Mouse (Mus musculus): ENCODE measurements around the gene Hacd3. TPM values are rescaled to one million over a fixed set of nuclear protein-coding genes. Genes with fewer than 3 reads are reported as not detected.

Gene Hacd3
- 10 to 100 TPM in 1 of 2 experiments, 1 to 10 TPM in 1; 5.0 to 22.9 TPM for polyA plus RNA-seq (2012; fragmentation: generic; extraction: Trizol)

DNA sequence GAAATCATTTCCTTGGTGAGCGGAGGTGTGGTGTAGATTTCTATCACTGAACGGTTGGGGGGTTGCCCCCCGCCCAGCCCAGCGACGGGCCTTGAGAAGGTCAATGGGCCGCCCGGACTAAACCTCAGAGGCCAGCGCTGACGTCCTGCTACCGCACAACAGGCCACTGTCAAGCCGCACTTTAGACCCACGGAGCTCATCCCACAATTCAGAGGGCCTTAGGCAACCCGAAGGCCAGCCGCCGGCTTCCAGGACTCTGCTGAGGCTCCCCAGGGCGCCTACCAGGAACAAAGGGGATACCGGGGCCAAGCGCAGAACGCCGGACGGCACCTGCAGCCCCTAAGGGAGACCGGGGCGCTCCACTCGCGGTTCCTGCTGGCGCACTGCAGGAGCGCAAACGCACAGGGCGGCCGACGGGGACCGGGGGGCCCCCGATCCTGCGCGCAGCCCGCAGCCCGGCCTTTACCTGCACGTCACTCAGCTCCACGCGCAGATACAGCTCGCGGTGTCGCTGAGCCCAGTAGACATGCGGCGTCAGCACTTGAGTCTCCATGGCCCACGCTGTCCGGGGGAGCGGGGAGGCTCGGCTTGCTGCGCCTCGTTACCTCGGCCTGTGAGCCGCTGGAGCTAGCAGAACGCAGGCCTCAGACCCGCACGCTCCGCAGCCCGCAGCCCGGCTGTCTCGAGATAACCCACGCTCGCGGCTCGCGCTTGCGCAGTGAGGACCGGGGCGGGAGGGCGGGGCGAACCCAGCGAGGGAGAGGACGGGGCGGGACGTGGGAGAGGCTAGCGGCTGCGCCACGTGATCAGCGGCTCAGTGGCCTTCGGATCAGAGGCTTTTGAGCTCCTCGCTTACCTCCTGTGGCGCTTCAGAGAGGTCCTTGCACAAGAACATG is at the start of gene Hacd3:
Hacd3 (minus strand) TSS at position 703 of the 896 bp plus-strand sequence.

GRCm38 (mm10) chr9:65032269-65033108 is 11.0 kb upstream of the Hacd3 start, which contains the start of gene Dpp8:
TSS of gene Dpp8 (plus strand) at chr9:65032414.

GRCm38 (mm10) chr9:64960117-64960977 is 61.1 kb downstream of the Hacd3 start, which contains the start of gene Ints14:
TSS of gene Ints14 (plus strand) at chr9:64960905.

GRCm38 (mm10) chr9:64951161-64951657 is 70.3 kb downstream of the Hacd3 start, which contains the start of gene Slc24a1:
TSS of gene Slc24a1 (minus strand) at chr9:64951607.

Other genes starting within 250 kb of the Hacd3 start
- 1 to 10 TPM in 1 of 2 experiments, under 1 TPM in 1; 0.13 to 1.2 TPM for gene Dennd4a, start 210.4 kb downstream of the Hacd3 start, polyA plus RNA-seq (2012; fragmentation: generic; extraction: Trizol)
- under 1 TPM in 1 of 2 experiments, not detected in 1; 0.02 TPM for gene Slc24a1, start 70.1 kb downstream of the Hacd3 start, polyA plus RNA-seq (2012; fragmentation: generic; extraction: Trizol)
- gene Ints14, start 60.8 kb downstream of the Hacd3 start, polyA plus RNA-seq (2012; fragmentation: generic; extraction: Trizol): 10 to 100 TPM in 1 of 2 experiments, 1 to 10 TPM in 1; 3.6 to 17.3 TPM
- gene Dpp8, start 10.7 kb upstream of the Hacd3 start, polyA plus RNA-seq (2012; fragmentation: generic; extraction: Trizol): 10 to 100 TPM in 1 of 2 experiments, 1 to 10 TPM in 1; 1.2 to 11.5 TPM
- 1 to 10 TPM in 1 of 2 experiments, under 1 TPM in 1; 0.09 to 2.2 TPM for gene Igdcc4, start 79.8 kb upstream of the Hacd3 start, polyA plus RNA-seq (2012; fragmentation: generic; extraction: Trizol)
- gene Igdcc3, start 119.5 kb upstream of the Hacd3 start, polyA plus RNA-seq (2012; fragmentation: generic; extraction: Trizol): not detected
- 1 to 10 TPM; 1.2 to 5.0 TPM for gene Parp16, start 173.7 kb upstream of the Hacd3 start, polyA plus RNA-seq (2012; fragmentation: generic; extraction: Trizol)
- gene Cilp, start 243.5 kb upstream of the Hacd3 start, polyA plus RNA-seq (2012; fragmentation: generic; extraction: Trizol): under 1 TPM in 1 of 2 experiments, not detected in 1; 0.04 TPM

All from C3H10T1/2 (cell line).